Mouse (Mus musculus) ovary, postnatal 14 days (tissue): ENCODE data around the gene Aldh9a1.

ENCODE experiments used
- DNase-seq: peaks from one replicate; pipeline ENCODE4 v3.0.0; 2022; ENCODE audit warnings: low spot score

Gene Aldh9a1

DNA sequence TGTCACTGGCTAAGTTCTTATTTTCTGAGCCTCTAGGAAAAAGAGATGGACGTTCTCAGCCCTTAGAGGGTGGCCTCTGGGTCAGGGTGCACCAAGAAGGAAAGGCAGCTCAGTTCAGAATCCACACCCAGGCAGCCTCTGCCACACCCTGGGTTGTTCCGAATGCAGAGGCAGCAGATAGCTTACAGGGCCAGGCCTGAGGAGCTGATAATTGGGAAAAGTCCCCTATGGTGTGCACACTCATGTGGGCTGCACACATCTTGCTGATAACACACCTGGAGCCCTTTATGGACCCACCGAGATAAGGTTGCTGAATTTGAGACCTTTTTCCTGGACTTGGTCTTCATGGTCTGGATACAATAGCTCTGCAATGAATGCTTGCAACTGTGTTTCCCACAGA is 34.4 kb downstream of the Aldh9a1 start:
- no peak for DNase-seq

GRCm38 (mm10) chr1:167385211-167385610 is 35.4 kb downstream of the Aldh9a1 start:
- DNase-seq = no peak

DNA sequence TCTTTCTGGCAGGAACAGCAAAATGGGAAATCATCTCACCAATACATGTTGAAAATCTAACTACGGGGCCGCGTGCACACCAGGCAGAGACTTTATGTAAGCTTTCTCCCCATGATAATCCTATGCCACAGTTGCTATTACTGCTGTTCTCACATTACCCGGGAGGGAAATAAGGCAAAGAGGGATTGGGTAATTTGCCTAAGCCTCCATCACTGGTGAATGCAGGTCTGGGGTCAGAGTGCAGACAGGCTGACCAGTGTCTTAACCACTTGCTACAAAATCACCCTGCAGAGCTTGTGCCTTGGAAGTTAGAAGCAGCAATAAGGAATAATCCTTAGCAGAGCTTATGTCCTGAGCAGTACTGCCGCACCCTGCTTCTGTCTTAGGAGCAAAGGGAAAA is 35.8 kb downstream of the Aldh9a1 start:
- no peak for DNase-seq

GRCm38 (mm10) chr1:167386466-167386865 is 36.7 kb downstream of the Aldh9a1 start:
- no peak for DNase-seq

DNA sequence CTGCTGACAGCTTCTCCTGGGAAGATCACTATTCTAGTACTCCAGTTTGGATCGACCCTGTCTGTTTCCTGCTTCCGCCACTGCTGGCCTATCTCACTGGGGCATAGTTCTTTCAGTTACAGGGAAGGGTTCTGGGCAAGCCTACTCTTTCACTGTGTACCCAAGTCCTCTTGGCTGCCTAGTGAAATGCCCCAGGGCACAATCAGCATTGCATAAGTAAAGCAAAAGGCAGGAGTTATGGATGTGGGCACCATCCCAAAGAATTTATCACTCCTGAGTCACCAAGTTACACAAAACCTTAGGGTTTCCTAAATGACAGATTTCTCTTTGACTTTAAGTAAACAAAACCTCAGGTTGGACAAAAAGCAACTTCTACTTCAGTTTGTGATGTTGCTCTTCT is 37.5 kb downstream of the Aldh9a1 start:
- DNase-seq = no peak

DNA sequence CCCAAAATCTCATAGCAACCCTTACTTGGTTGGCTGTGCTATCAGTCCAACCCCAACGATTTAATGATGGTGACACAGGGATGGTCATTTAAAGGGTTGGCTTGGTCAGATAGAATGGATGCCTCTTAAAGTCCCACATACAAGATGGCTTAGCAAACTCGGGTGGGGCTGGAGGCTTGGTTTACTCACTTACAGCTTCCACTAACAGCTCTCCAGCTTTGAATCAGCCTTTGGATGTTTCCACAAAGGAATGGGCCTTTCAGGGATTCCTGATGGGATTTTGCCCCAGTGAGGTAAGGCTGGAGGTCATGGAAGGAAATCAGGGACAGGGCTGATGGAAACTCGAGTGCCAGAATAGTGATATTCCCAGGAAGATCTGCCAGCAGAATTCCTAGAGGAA is 38.0 kb downstream of the Aldh9a1 start:
- no peak for DNase-seq

DNA sequence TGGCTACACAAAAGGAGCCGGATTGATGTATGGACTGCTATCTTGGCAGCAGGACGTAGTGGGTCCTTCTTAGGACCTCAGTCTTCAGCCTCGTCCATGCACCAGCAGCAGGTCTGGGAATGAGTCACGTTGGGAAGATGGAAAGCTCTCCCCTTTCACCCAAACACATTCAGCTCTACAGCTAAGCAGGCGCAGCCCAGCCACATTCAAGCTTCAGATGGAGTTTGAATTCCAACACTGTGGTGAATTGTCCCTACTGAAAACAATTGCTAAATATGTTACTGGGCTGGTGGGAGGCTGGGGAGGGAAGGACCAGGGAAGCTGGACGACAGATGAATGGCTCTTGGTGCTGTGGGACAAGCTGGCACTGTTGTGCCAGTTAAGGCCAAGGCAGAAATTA is 38.8 kb downstream of the Aldh9a1 start:
- DNase-seq = no peak

DNA sequence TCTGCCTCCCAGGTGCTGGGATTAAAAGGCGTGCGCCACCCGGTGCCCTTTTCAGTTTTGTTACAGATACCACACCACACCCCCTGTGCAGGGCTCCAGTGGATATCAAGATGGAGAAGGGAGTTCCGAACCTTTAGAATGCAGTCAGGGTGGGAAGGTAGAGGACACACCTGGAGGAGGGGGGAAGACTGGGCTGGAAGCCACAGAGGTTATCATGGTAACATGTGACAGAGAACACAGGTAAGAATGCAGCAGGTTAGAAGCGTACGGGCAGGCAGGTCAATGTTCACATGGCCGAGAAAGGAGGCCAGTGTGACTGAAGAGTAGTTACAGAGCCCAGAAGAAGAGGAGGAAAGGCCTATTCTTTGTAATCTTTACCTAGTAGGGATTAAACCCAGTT is 39.8 kb downstream of the Aldh9a1 start:
- DNase-seq = no peak

DNA sequence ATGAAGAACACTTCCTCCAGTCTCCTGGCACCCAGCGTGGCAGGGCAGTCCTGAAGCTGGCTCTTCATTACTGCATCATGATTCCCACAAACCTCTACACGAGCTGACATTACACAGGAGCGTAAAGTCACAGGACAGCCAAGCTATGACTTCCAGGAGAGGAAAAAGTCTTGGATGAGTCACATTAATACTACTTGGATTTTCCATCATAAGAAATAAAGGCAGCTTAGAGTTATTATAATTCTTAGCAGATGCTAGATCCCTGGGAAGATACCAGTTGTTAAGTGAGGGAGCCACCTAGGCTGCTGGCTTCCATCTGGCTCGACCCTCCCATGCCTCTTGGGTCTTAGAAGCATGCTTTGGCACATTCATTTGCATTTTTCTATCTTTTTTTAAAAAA is 40.6 kb downstream of the Aldh9a1 start:
- no peak for DNase-seq

- DNase-seq = no peak
Measured at GRCm38 (mm10) chr1:167391241-167391640, 41.5 kb downstream of the Aldh9a1 start.

DNA sequence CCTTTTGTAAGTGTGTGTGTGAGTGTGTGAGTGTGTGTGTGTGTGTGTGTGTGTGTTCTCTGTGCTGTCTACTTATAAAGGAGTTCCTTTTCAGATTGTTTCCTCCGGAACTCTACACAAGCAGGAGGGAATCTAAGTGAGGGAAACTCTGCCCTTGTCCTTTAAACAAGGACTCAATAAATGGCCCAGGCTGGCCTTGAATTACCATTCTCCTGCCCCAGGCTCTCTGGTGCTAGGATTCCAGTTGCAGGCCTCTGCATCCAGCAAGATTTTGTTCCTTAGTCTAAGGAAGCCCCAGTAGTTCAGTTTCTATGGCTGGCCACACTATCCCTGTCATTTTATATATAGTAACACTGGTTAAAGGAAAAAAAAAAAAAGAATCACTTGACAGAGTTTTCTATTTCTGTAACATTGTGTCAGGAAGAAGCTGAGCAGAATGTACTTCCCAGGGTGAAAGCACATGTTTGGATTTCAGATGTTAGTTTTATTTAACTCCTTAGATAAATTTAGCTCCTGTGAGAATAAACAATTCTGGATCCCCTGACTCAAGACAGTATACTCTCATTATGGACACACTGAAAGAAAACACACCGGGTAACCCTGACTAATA is 42.3 kb downstream of the Aldh9a1 start:
- no peak for DNase-seq

DNA sequence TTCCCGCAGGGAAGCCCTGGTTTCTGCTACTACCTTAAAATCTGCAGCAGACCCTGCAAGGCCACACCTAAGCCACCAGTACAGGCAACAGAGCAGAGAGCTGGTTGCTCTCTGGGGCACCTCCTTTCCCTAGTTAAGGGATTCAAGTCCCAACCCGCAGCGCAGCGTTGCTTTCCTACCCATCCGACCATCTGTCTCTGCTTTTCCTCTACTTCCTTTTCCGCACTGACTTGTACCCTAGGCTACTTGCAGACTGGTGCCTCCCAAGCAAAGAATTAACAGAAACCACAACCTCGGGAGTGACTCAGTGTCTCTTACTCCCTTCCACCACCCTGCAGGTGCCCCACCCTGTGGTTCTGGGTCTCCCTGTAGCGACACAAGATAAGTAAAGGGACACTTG is 42.9 kb downstream of the Aldh9a1 start:
- DNase-seq = no peak

DNA sequence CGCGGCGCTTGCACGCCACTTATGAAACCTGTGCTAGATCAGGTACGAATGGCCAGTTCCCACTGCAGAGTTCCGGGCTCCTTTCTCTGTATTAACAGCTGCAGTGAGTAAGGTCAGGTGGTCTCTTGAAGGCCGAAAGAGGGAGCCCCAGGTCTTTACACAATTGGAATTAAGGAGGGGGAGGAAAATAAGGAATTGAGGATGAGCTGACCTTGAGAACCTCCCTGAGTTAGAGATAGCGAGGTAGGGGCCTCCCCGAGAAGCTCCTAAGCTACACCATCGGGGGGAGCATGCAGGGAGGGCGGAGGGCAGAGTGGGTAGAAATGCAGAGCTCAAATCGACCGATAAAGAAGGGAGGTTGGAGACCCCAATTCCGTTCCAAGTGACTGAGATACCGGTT is 43.5 kb downstream of the Aldh9a1 start:
- DNase-seq = no peak

- peak; percentile 91 for DNase-seq
Measured at GRCm38 (mm10) chr1:167393683-167394492, 44.1 kb downstream of the Aldh9a1 start, which contains the start of gene Mgst3. Gene Mgst3, minus strand, starts transcription at chr1:167393841.

GRCm38 (mm10) chr1:167405237-167405636 is 55.4 kb downstream of the Aldh9a1 start:
- no peak for DNase-seq

GRCm38 (mm10) chr1:167409601-167410000 is 59.8 kb downstream of the Aldh9a1 start:
- DNase-seq = no peak

DNA sequence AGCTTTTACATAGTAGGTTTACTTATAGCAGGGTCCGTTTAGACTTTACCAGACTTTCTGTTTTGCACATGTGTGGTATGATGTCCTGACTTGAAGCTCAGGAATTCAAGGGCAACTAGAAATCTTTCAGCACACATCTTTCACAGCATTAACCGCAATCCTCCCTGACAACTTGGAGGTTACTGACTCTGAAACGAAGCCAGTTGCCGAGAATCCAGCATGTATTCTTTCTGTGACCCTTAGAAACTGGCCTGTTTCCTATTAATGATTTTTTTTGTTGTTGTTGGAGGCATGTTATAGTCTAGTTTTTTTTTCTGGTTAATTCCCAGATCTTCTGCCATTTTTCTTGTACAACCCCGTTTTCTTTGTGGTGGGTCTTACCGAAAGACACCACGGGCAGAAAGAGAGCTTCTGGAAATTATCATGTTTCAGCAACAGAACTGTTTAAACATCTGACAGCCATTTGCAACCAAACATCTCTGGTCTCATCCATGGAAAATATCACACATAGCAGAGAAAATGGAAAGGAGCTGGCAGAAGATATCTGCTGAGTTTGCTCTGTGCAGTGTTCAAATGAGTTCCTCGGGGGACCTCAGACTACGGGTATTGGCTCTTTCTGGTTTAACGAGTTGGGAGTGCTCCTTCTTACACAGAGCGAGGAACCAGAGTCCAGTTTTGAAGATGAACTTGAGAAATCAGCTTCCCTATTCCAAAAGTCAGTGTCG is 62.4 kb downstream of the Aldh9a1 start:
- DNase-seq = no peak

DNA sequence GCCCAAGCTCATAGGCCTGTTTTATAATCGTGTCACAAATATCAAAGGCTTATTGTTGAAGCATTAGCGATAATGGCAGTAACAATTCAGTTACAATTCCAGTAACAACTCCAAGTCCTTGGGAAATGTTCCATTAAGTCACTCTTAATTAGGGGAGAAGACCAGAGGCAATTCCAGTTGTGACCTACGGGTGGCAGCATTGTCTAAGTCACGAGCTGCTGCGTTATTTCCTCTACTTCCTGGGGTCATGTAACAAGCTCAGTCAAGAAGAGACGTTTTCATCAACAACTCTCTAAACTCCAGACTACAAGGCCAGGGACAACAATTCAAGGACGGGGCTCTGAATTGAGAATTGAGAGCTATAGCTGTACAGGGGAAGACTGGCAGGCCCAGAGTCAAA is 65.1 kb downstream of the Aldh9a1 start:
- peak; percentile 76 for DNase-seq
